Mouse (Mus musculus) heart, postnatal 0 days (tissue): ENCODE measurements around the gene AC124108.1. TPM values are rescaled to one million over a fixed set of nuclear protein-coding genes. Genes with fewer than 3 reads are reported as not detected.

ENCODE experiments used
- ATAC-seq: fragments of 200-750 bp; cut with Nextera tagmentation; 2 replicates; pipeline ENCODE4 v1.8.0; 2017; ENCODE audit warnings: low read depth, moderate number of reproducible peaks, moderate library complexity; ENCODE audit not compliant: insufficient read depth
- DNase-seq: peaks from one replicate; pipeline ENCODE4 v3.0.0-alpha.2; 2016; ENCODE audit warnings: low spot score
- H3K27ac ChIP-seq: fragments of 300-500 bp; sonication (generic); 2 replicates; pipeline ENCODE4 v1.5.1; 2014; ENCODE audit warnings: low read depth, mild to moderate bottlenecking
- H3K27me3 ChIP-seq: fragments of 300-500 bp; sonication (generic); 2 replicates; pipeline ENCODE4 v1.6.1; 2014; ENCODE audit warnings: low read length, mixed read lengths; ENCODE audit not compliant: control insufficient read depth, insufficient read depth
- H3K36me3 ChIP-seq: fragments of 300-500 bp; sonication (generic); replicated peaks from 2 replicates; pipeline ENCODE4 v1.6.1; 2014; ENCODE audit warnings: low read length, mixed read lengths; ENCODE audit not compliant: control insufficient read depth, insufficient read depth
- H3K4me1 ChIP-seq: fragments of 300-500 bp; sonication (generic); 2 replicates; pipeline ENCODE4 v1.6.1; 2014; ENCODE audit warnings: antibody characterized with exemption; ENCODE audit not compliant: control insufficient read depth, insufficient read depth
- H3K4me2 ChIP-seq: fragments of 300-500 bp; sonication (generic); 2 replicates; pipeline ENCODE4 v1.6.1; 2014; ENCODE audit warnings: low read depth, mild to moderate bottlenecking, low read length, moderate library complexity
- H3K4me3 ChIP-seq: fragments of 300-500 bp; sonication (generic); 2 replicates; pipeline ENCODE4 v1.5.1; 2014; ENCODE audit warnings: low read depth, low read length
- H3K9ac ChIP-seq: fragments of 300-500 bp; sonication (generic); replicated peaks from 2 replicates; pipeline ENCODE4 v1.6.1; 2014; ENCODE audit warnings: low read depth, low read length, mixed read lengths
- H3K9me3 ChIP-seq: fragments of 300-500 bp; sonication (generic); replicated peaks from 2 replicates; pipeline ENCODE4 v1.6.1; 2016; ENCODE audit warnings: low read length; ENCODE audit not compliant: control insufficient read depth
- CTCF ChIP-seq: IDR thresholded peaks from 2 replicates; pipeline ENCODE4 v1.5.1; 2016; ENCODE audit warnings: antibody characterized with exemption, control low read depth, low read depth
- EP300 ChIP-seq: IDR thresholded peaks from 2 replicates; pipeline ENCODE4 v1.6.1; 2016; ENCODE audit warnings: antibody characterized with exemption, low read depth
- WGBS: fragments of 180-500 bp; shearing (Covaris S2); extraction: QIAGEN DNeasy Blood & Tissue Kit; methylation state at CpG from one replicate; pipeline ENCODE4 v1.1.7; 2014; 5-methylcytosine and 5-hydroxymethylcytosine counted together
- polyA plus RNA-seq: library from polyadenylated mRNA; unstranded; fragments of >200 nt; fragmentation: Nextera tagmentation; extraction: Ambion mirVana; gene quantifications from 2 replicates; pipeline ENCODE4 v1.2.1, GENCODE M21; 2015
- total RNA-seq: library from RNA; depleted of rRNA; stranded (reverse); fragments of >200 nt; gene quantifications from 2 replicates; pipeline ENCODE4 v1.2.3, GENCODE M21; 2014; ENCODE audit warnings: low replicate concordance

Gene AC124108.1
- total and polyA plus RNA-seq, 2 experiments from 2014 or later = not detected

DNA sequence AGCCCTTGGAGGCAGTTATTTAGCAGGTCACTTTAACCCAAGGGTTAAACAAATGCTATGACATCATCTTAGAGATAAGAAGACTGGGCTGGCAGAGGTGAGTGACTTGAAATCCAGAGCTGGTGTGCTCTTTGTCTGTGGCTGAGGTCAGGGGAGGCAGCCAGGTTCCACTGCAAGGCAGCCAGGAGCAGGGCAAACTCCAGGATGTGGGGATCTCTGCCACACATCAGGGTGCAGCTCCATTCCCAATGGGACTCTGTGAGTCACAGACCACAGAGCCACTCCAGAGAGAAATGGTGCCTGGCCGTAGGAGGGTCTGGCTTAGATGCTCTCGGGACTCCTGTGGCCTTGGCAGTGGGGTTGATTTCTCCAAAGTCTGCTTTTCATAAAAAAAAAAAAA is 39.3 kb upstream of the AC124108.1 start:
- DNase-seq = no peak
- H3K27ac ChIP-seq = no peak overlapping the region
- WGBS = 52% methylated on average over 2 of the region's 2 CpGs

DNA sequence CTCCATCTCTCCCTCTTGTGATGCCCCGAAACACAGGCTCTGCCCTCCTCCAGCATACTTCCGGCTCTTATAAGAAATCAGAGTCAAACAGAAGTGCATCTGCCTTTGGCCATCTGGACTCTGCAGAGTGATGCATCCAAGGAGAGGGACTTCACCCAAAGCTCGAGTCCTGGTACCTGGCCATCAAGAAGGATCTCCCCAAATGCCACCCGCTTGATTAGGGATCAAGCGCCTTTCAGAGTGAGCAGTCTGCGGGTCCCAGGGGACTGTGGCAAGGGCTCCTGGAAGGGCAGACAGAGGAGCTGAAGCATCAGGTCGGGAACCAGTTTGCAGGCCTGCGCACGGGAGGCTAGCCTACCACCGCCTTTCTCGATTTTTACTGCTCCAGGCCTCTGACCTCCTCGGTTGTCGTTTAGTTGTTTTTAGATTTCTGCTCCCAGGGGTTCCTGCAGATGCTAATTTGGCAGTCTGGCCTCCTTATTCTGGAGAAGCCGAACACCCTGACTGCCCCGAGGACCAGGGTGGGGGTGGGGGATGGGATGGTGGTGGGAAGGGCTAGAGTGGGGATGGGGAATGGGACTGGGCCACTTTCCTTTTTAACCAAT is 38.1 kb upstream of the AC124108.1 start:
- no peak overlapping the region for H3K4me2 ChIP-seq
- H3K9ac ChIP-seq = no peak overlapping the region
- no peak overlapping the region for H3K4me3 ChIP-seq
- DNase-seq (no peak), ATAC-seq (no peak)
- H3K36me3 ChIP-seq = no peaks in the 10 kb centered on the region
- no peak overlapping the region for H3K27ac ChIP-seq
- no peaks in the 10 kb centered on the region for H3K9me3 ChIP-seq
- 69% methylated on average over 15 of the region's 15 CpGs for WGBS
- H3K4me1 ChIP-seq = no peaks in the 10 kb centered on the region
- H3K27me3 ChIP-seq = peaks cover 8% of the 10 kb centered on the region; the same call in 1 of the 2 replicates
- TF ChIP-seq EP300 (no peak), CTCF (no peak)

More for the DNA sequence above, 39.3 kb upstream of the AC124108.1 start:
- H3K36me3 ChIP-seq = no peaks in the 10 kb centered on the region
- no peaks in the 10 kb centered on the region for H3K4me1 ChIP-seq
- H3K9ac ChIP-seq = no peak overlapping the region
- no peaks in the 10 kb centered on the region for H3K9me3 ChIP-seq
- H3K4me3 ChIP-seq = no peak overlapping the region
- H3K27me3 ChIP-seq = no peaks in the 10 kb centered on the region
- H3K4me2 ChIP-seq = no peak overlapping the region
- no peak for ATAC-seq
- TF ChIP-seq EP300 (no peak), CTCF (no peak)

DNA sequence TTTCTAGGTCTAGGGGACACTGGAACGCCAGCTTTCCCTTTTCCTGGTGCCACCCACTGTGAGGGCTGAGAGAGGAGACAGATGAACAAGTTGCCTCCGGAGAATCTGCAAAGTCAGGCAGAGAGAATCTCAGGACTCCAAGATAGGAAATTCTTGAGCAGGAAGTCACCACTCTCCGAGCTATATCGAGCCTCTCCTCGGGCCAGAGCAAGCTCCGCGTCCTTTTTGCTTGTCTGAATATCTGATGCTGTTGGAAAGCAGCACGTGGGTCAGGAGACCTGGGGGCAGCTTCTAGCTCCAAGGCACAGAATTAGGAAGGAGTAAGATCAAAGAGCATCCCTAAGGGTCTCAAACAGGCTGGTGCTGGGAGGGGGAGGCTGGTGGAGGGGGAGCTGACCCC is 37.6 kb upstream of the AC124108.1 start:
- H3K27ac ChIP-seq = no peak overlapping the region
- WGBS = 24% methylated on average over 8 of the region's 8 CpGs
- no peak overlapping the region for H3K4me3 ChIP-seq
- no peaks in the 10 kb centered on the region for H3K4me1 ChIP-seq
- no peaks in the 10 kb centered on the region for H3K9me3 ChIP-seq
- peaks cover 11% of the 10 kb centered on the region; the same call in 1 of the 2 replicates for H3K27me3 ChIP-seq
- H3K4me2 ChIP-seq = no peak overlapping the region
- H3K36me3 ChIP-seq = no peaks in the 10 kb centered on the region
- DNase-seq (no peak), ATAC-seq (no peak)
- TF ChIP-seq CTCF (no peak), EP300 (no peak)
- no peak overlapping the region for H3K9ac ChIP-seq

DNA sequence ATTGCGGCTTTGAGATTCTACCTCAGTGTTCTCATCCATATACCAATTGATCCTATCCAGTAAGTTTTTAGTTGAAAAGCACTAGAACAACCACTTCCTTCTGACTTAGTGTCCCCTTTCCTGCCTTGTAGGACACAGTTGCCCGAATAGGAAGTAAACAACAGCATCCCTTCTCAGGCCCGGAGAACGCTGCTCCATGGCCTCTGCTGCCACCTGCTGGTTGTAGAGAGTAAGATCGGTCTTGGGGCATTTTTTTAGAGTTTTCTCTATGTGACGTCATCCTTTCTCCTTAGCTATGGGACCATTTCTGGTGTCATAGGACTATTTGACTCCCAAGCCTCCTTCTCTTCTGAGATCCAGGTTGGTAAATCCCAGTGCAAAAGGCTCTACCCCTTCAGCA is 35.5 kb upstream of the AC124108.1 start:
- WGBS = 14% methylated on average over 6 of the region's 6 CpGs
- DNase-seq (peak; percentile 93), ATAC-seq (peak; percentile 39; the same call in 1 of the 2 replicates)
- TF ChIP-seq CTCF (peak; percentile 95), EP300 (no peak)
- Histone ChIP-seq H3K27me3 (peaks cover 19% of the 10 kb centered on the region), H3K4me3 (no peak overlapping the region), H3K4me2 (no peak overlapping the region), H3K36me3 (no peaks in the 10 kb centered on the region), H3K9ac (no peak overlapping the region), H3K9me3 (no peaks in the 10 kb centered on the region), H3K27ac (no peak overlapping the region), H3K4me1 (no peaks in the 10 kb centered on the region)

DNA sequence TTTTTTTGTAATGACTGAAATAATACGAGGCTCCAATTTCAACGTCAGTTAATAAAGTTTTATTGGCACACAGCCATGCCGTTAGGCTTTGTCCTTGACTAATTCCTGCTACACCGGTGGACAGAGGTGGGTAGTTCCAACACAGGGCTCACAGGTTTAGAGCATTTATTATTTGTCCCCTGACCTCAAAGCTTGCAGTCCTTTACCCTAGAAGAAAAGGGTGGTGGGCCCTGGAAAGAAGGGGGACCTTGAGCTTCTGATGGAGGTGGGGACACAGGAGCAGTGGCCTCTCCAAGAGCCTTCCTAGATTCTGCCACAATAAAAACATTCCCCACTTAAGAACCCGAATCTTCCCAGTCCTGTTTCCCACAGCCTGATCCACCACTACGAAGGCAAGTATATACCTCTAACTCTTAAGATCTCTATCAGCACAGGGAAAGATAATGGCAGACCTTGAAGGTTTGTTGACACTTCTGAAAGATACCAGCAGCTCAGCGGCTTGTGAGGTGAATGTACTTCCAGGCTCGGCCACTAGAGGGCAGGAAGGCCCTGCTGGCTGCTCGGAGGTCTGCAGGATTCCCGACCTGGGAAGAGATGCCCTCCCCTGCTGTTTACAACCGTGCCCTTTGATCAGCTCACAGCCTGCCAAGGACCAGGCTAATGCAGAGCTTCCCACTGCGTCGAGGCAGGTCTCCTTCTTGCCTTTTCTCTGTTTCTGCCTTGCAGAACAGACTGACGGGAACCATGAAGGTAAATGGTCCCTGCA is 34.1 kb upstream of the AC124108.1 start:
- peak; percentile 62 for DNase-seq
- no peak overlapping the region for H3K9ac ChIP-seq
- ATAC-seq = peak; percentile 51; the same call in 1 of the 2 replicates

More for the DNA sequence above, 34.1 kb upstream of the AC124108.1 start:
- Histone ChIP-seq H3K36me3 (no peaks in the 10 kb centered on the region), H3K9me3 (no peaks in the 10 kb centered on the region), H3K4me3 (no peak overlapping the region), H3K4me1 (no peaks in the 10 kb centered on the region), H3K4me2 (no peak overlapping the region), H3K27me3 (peaks cover 19% of the 10 kb centered on the region), H3K27ac (no peak overlapping the region)
- peak; percentile 97 for TF ChIP-seq CTCF
- TF ChIP-seq EP300 = no peak
- 17% methylated on average over 14 of the region's 14 CpGs for WGBS
